Comparison of ENCODE assay signal across 11 mouse cellular contexts in the genomic region with DNA sequence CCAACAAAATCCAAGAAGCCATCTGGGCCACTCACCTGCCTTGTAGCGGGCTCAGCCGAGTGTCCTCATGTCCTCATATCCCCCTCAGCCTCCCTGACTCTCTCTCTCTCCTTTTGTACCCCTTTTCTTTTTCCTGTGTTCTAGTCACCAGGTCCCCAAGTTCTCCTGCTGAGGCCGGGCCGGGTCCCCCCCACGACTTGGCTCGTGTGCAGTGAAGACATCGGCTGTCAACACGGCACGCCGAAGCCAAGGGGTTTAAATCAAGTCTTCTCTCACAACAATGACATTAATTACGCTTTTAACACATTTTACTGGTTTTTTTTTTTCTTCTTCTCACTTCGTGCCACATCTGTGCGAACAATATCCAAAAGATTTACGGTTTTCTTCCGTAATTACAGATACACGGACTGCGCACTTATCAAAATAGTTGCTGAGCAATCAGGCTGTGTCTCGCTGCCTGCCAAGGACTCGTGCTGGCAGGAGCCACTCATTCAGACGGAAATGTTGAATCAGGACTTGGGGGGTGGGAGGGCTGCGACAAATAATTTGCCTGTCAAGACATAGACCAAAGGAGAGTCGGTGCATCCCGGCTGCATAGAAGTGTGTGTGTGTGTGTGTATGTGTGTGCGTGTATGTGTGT. TPM values are rescaled to one million over a fixed set of nuclear protein-coding genes. Genes with fewer than 3 reads are reported as not detected.
DNase-seq lines count a peak whose midpoint lies in the region; ATAC-seq lines count a peak whose summit lies in the region.
"Had no signal": no experiment of that assay in that cellular context is flagged by ENCODE, and none has a peak within 500 bp of the region (broad histone marks: within the 10 kb centered on the region; RNA-seq: fewer than 3 reads in every experiment).

No protein-coding gene starts in this region.

- ATAC-seq in hindbrain, embryonic 14.5 days (ENCODE audit: low FRiP score), result no peak
- peak; percentile 55; the same call in 1 of the 2 replicates for ATAC-seq in neural tube, embryonic 13.5 days (ENCODE audit: low read depth)
- ATAC-seq: inflammation-experienced regulatory T-cells, adult 6 months had no signal

- WGBS in hindbrain, embryonic 14.5 days, result 32% methylated on average over 24 of the region's 24 CpGs
- WGBS in neural tube, embryonic 13.5 days, result 16% methylated on average over 24 of the region's 24 CpGs

- no peaks in the 10 kb centered on the region for H3K36me3 ChIP-seq in hindbrain, embryonic 14.5 days (replicated peaks; ENCODE audit: control insufficient read depth, insufficient read depth)
- H3K36me3 ChIP-seq in neural tube, embryonic 13.5 days, result no peaks in the 10 kb centered on the region
- H3K36me3 ChIP-seq: liver, embryonic 13.5 days had no signal

- H3K4me1 ChIP-seq in hindbrain, embryonic 14.5 days (replicated peaks; ENCODE audit: control insufficient read depth, insufficient read depth, low read length), result peaks cover 14% of the 10 kb centered on the region
- H3K4me1 ChIP-seq in neural tube, embryonic 13.5 days (replicated peaks), result peaks cover 31% of the 10 kb centered on the region
- H3K4me1 ChIP-seq: liver, embryonic 13.5 days had no signal

- DNase-seq in cerebellum, postnatal 14 days, result peak; percentile 56 to 58
- DNase-seq in cerebellum, adult 9-11 months, result no peak
- DNase-seq in lung, postnatal 10 days, result peak; percentile 27
- no peak for DNase-seq in lung, postnatal 25 days (ENCODE audit: low spot score)
- DNase-seq in hindbrain, embryonic 14.5 days (ENCODE audit: low spot score), result no peak
- no peak for DNase-seq in thymus, postnatal 4 days
- DNase-seq in gastrocnemius, postnatal 25 days, result no peak
- DNase-seq: cerebellum, adult 18-20 months; liver, embryonic 13.5 days had no signal

- H3K9me3 ChIP-seq in hindbrain, embryonic 14.5 days (ENCODE audit: control insufficient read depth, low read length), result no peaks in the 10 kb centered on the region
- H3K9me3 ChIP-seq in neural tube, embryonic 13.5 days, result no peaks in the 10 kb centered on the region
- H3K9me3 ChIP-seq: liver, embryonic 13.5 days had no signal

- H3K4me2 ChIP-seq in hindbrain, embryonic 14.5 days (replicated peaks), result 0 out of 2 replicates have a peak overlapping the region, but pooled peaks have one; percentile 19
- peak overlapping the region; percentile 25 for H3K4me2 ChIP-seq in neural tube, embryonic 13.5 days
- H3K4me2 ChIP-seq: liver, embryonic 13.5 days had no signal

- H3K4me3 ChIP-seq in hindbrain, embryonic 14.5 days (replicated peaks; ENCODE audit: low read length), result no peak overlapping the region
- no peak overlapping the region for H3K4me3 ChIP-seq in neural tube, embryonic 13.5 days
- H3K4me3 ChIP-seq: liver, embryonic 13.5 days had no signal

- H3K27ac ChIP-seq in hindbrain, embryonic 14.5 days, result 0 out of 2 replicates have a peak overlapping the region, but pooled peaks have one; percentile 11
- H3K27ac ChIP-seq in neural tube, embryonic 13.5 days (replicated peaks), result peak overlapping the region; percentile 67
- H3K27ac ChIP-seq: liver, embryonic 13.5 days had no signal

- H3K27me3 ChIP-seq in hindbrain, embryonic 14.5 days (ENCODE audit: control insufficient read depth, insufficient read depth, low read length), result no peaks in the 10 kb centered on the region
- H3K27me3 ChIP-seq in neural tube, embryonic 13.5 days, result peaks cover 18% of the 10 kb centered on the region
- H3K27me3 ChIP-seq: liver, embryonic 13.5 days had no signal

- H3K9ac ChIP-seq in hindbrain, embryonic 14.5 days, result 0 out of 2 replicates have a peak overlapping the region, but pooled peaks have one; percentile 2
- peak overlapping the region; percentile 50; the same call in 1 of the 2 replicates for H3K9ac ChIP-seq in neural tube, embryonic 13.5 days
- H3K9ac ChIP-seq: liver, embryonic 13.5 days had no signal

RNA-seq across cellular contexts. Expression of a gene that starts 46.5 kb away (rescaled TPM):
- polyA plus RNA-seq in hindbrain, embryonic 14.5 days (2014; fragmentation: Nextera tagmentation; extraction: Ambion mirVana), result 28.7 and 32.3 TPM in 2 replicates
- 41.1 and 41.5 TPM in 2 replicates for polyA plus RNA-seq in neural tube, embryonic 13.5 days (2015; fragmentation: Nextera tagmentation; extraction: Ambion mirVana)
- total RNA-seq in gastrocnemius, postnatal 25 days (2021), result 1 to 10 TPM; 4.3 to 4.9 TPM

RNA-seq across cellular contexts. Expression of a gene that starts 57.8 kb away (rescaled TPM):
- 8.8 and 9.1 TPM in 2 replicates for polyA plus RNA-seq in hindbrain, embryonic 14.5 days (2014; fragmentation: Nextera tagmentation; extraction: Ambion mirVana)
- 6.9 and 7.7 TPM in 2 replicates for polyA plus RNA-seq in neural tube, embryonic 13.5 days (2015; fragmentation: Nextera tagmentation; extraction: Ambion mirVana)
- 10 to 100 TPM; 12.1 to 14.9 TPM for total RNA-seq in gastrocnemius, postnatal 25 days (2021)

Comparison
In these comparisons a context has a peak if more than half of its experiments do, and no peak if none do; other contexts are left out.
1. DNase-seq: peak in cerebellum, postnatal 14 days (2 of 2) and lung, postnatal 10 days (single experiment); none in cerebellum, adult 9-11 months (single experiment), lung, postnatal 25 days (single experiment), hindbrain, embryonic 14.5 days (single experiment), thymus, postnatal 4 days (single experiment) and gastrocnemius, postnatal 25 days (single experiment).